Mouse (Mus musculus): ENCODE results near the gene 2010300C02Rik. TPM values are rescaled to one million over a fixed set of nuclear protein-coding genes. Genes with fewer than 3 reads are reported as not detected.
"Not testable (repeated sequence)": the region's sequence is repeated elsewhere in the genome, so short reads cannot be mapped to it uniquely, and the experiment has no call there.

The 2010300C02Rik gene
- total RNA-seq, 2 experiments from 2014 or later = not detected

- not testable (repeated sequence) for ATAC-seq (replicated peaks; ENCODE audit: low FRiP score, poor library complexity, severe bottlenecking)
Observed at GRCm38 (mm10) chr1:37712357-37712737, 7.5 kb downstream of the 2010300C02Rik start.

DNA sequence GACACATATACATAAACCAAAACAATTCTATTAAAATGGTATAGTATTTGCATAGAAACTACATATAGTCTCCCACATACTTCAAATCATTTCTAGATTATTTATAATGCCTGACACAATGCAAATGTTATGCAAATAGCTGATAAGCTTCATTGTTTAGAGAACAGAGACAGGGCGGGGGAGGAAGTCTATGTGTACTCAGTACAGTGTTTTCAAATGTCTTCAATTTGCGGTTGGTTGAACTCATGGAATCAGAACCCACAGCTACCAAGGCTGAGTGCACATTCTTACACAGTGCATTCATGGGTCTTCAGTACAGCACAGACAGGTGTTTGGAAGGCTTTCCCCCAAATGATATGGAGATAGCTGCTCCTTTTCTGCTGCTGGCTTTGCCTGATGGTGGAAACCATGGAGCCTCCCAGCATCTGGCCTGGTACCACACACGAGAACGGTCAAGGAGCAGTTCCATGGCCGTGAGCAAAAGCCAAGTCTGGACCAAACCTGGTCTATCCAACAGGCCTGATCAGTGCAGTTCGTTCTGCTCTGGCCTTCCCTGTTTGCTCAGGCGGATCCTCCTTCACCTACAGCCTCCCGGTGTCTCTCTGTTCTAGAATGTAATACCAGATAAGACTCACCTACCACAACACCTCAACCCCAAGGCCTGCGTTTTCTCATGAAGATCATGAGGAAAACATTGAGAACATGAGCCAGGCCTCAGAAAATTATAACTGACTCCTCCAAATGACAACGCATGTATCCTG, 8.1 kb downstream of the 2010300C02Rik start:
- ATAC-seq (replicated peaks; ENCODE audit: low FRiP score, poor library complexity, severe bottlenecking) = no peak

DNA sequence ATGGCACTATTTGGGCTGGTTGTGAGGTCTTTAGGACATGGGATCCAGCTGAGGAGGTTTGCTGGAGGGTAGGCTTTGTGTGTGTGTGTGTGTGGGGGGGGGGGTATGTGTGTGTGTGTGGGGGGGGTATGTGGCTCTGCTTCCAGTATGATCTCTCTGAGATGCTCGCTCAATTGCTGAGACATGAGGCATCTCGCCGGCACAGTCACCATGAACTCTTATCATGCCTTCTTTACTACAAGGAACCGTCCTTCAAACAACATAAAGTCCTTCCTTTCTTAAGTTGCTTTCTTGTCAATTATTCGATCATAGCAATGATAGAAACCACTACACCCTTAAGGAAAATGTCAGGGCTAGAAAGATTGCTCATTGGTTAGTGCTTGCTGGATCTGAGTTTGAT, 8.8 kb downstream of the 2010300C02Rik start:
- no peak for ATAC-seq (replicated peaks; ENCODE audit: low FRiP score, poor library complexity, severe bottlenecking)

GRCm38 (mm10) chr1:37709736-37710135, 10.1 kb downstream of the 2010300C02Rik start:
- ATAC-seq (replicated peaks; ENCODE audit: low FRiP score, poor library complexity, severe bottlenecking) = no peak

DNA sequence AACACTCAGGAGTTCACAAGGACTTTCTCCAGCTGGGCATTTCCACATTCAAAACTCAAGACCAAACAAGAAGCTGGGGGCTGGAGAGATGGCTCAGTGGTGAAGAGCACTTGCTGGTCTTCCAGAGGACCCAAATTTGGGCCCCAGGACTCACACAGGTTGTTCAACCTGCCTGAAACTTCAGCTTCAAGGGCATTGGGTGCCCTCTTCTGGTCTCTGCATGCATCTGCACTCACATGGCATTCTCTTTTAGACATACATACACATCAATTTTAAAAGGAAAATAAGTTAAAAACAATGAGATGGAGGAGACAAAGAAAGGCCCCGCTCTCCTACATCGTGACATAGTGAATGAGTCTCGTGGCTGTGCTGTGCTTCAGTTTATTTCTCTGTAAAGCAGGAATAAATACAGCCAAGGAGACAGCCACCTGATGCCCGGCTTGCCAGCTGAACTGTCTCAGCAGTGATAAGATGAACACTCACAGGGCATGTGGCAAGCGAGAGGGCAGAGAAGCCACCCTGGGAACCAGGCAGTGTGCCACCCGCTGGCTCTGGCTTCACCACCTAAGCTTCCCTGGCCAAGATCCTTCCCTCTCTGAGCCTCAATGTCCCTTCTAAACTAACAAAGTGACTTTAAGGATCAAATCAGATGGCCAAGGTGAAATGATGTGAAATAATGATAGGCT, 11.5 kb downstream of the 2010300C02Rik start:
- no peak for ATAC-seq (replicated peaks; ENCODE audit: low FRiP score, poor library complexity, severe bottlenecking)

DNA sequence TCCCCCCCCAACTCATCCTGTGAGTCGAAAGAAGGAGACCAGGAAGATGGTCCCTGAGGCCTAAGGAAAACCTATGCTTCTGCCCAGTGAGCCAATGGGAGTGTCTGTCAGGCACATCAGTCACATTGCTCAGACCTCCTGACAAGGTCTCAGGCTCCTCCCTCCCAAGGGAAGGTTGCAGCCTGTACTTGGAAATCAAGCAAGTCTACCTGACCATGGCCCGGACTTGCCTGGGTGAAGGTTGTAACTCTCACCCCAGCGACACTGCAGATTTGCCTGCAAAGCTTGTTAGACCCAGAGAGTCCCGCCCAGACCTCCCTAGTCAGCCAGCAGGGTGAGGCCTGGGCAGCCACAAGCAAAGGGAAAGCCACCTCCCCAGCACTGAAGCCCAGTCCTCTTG, 17.6 kb downstream of the 2010300C02Rik start:
- no peak for ATAC-seq (replicated peaks; ENCODE audit: low FRiP score, poor library complexity, severe bottlenecking)

GRCm38 (mm10) chr1:37698852-37699439, 20.9 kb downstream of the 2010300C02Rik start:
- ATAC-seq (replicated peaks; ENCODE audit: low FRiP score, poor library complexity, severe bottlenecking) = no peak

- ATAC-seq (replicated peaks; ENCODE audit: low FRiP score, poor library complexity, severe bottlenecking) = no peak
Observed at GRCm38 (mm10) chr1:37698186-37698839, 21.6 kb downstream of the 2010300C02Rik start.

GRCm38 (mm10) chr1:37696918-37697317, 23.0 kb downstream of the 2010300C02Rik start:
- ATAC-seq (replicated peaks; ENCODE audit: low FRiP score, poor library complexity, severe bottlenecking) = no peak

- no peak for ATAC-seq (replicated peaks; ENCODE audit: low FRiP score, poor library complexity, severe bottlenecking)
Observed at GRCm38 (mm10) chr1:37695732-37696131, 24.2 kb downstream of the 2010300C02Rik start.

- ATAC-seq (replicated peaks; ENCODE audit: low FRiP score, poor library complexity, severe bottlenecking) = no peak
Observed at GRCm38 (mm10) chr1:37694417-37694816, 25.5 kb downstream of the 2010300C02Rik start.

DNA sequence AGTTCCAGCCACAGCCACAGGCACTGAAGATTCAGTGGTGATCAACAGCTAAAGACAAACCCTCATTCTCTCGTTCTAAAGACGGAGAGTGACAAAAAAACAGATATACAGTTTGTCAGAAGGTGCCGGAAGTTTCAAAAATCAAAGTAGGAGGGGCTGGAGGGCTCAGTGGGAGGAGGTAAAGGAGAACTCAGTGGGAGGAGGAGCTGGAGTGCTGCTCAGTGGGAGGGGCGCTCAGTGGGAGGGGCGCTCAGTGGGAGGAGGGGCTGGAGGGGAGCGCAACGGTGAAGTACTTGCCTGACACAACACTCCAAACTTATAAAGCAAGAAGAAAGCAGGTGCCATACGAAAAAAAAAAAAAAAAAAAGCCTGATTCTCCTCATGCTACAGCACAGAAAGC, 28.7 kb downstream of the 2010300C02Rik start:
- no peak for ATAC-seq (replicated peaks; ENCODE audit: low FRiP score, poor library complexity, severe bottlenecking)

DNA sequence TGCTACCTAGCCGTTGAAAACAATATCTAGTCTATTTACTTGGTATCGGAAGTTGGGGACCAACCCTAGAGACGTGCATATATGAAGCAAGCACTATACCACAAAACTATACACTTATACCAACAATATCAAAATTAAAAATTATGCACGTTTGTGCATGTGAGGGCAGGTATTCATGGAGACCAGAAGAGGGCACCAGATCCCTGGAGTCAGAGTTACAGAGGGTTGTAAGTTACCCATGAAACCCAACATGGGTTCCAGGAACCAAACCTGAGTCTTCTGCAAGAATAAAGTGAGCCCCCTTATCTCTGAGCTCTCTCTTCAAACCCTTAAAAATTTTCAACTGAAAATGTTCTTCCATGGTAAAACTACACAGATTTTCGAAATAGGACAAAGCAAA, 29.2 kb downstream of the 2010300C02Rik start:
- no peak for ATAC-seq (replicated peaks; ENCODE audit: low FRiP score, poor library complexity, severe bottlenecking)

DNA sequence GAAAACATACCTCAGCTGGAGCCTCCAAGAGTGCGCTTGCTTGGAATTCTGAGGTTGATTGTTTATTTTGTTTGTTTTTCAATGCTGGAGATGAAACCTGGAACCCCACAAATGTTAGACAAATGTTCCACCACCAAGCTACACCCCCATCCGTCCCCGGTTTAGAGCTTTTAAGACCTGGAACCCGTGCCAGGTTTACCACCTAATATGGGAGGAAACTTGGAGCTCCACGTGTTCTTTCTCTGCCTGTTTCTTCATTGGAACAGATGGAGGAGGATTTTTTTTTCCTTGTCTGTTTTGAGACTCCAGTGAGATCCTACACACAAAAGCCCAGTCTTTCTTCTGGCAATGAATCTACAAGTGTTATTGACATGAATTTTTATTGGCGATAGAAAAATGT, 30.2 kb downstream of the 2010300C02Rik start:
- ATAC-seq (replicated peaks; ENCODE audit: low FRiP score, poor library complexity, severe bottlenecking) = no peak

DNA sequence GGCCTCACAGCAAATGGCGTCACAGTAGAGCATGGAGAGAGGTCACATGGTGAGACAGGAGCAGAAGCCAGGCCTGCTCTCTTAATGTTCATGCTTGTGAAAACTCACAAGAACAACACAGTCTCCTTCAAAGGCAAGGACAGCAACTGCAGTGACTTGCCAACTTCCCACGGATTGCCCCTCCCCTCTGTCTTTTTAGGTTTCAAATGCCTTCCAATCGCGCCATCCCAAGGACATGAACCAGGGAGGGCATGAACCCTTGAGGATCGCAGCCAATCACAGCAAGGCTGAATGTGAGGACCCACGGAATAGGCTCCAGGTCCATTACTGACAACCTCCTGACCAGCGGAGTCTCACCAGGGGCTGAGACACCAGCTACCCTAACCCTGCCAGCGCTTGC, 31.5 kb downstream of the 2010300C02Rik start:
- no peak for ATAC-seq (replicated peaks; ENCODE audit: low FRiP score, poor library complexity, severe bottlenecking)

- no peak for ATAC-seq (replicated peaks; ENCODE audit: low FRiP score, poor library complexity, severe bottlenecking)
Observed at GRCm38 (mm10) chr1:37687515-37687914, 32.4 kb downstream of the 2010300C02Rik start.

DNA sequence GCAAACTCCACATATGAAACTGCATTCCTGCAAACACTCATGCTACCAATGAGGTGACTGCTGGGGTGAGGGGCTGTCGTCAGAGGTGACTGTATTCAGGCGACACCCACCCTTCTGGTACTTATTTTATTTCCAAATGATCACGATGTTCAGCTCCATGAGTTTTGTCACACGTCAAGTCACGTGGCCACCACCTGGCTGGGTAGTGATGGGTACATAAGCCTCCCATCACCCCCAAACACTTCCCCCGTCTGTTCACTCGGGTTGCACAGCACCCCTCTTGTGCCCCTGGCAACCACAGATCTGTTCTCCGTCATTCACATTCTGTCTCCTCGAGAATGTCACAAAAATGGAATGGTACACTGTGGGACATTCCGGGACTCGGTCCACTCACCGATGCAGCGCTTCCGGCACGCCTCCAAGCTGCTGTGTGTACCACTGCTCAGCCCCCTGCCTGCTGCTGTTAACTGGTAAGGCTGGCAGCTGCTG, 32.9 kb downstream of the 2010300C02Rik start:
- ATAC-seq (replicated peaks; ENCODE audit: low FRiP score, poor library complexity, severe bottlenecking) = no peak

GRCm38 (mm10) chr1:37678327-37679123, 41.4 kb downstream of the 2010300C02Rik start:
- ATAC-seq (replicated peaks; ENCODE audit: low FRiP score, poor library complexity, severe bottlenecking) = peak; percentile 83; the same call in 1 of the 2 replicates

DNA sequence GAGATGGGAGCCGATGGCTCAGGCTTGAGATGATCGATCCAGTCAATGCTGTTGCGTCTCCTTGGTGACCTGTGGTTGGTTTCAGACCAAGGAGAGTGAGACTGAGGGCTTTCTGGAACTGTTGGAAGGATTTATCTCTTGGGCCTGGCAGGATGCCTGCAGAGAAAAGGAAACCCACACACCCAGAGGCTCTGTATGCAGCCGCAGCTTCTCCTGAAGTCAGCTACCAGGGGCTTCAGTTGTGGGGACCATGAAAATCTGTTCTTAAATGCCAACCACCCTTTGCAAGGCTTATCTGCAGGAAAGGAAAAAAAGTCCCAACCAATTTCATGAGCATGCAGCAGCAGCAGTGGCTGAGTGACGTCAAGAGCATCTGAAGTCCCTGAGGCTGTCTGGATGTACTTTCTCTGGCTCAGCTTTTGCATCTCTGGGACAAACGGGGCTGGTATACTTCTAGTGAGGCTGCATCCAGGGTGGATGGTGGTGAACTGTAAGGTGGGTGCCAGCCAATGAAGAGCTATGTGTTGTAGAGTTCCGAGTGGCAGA, 42.8 kb downstream of the 2010300C02Rik start:
- ATAC-seq (replicated peaks; ENCODE audit: low FRiP score, poor library complexity, severe bottlenecking) = no peak
